Mouse (Mus musculus) intestine, embryonic 16.5 days (tissue): Measurements from ENCODE around the gene Maats1. TPM values are rescaled to one million over a fixed set of nuclear protein-coding genes. Genes with fewer than 3 reads are reported as not detected.
A peak's percentile ranks its signal among the peaks of the same experiment; 100 is the strongest.

Experiments
- ATAC-seq: fragments of 200-750 bp; cut with Nextera tagmentation; 2 replicates; pipeline ENCODE4 v1.8.0; 2017; ENCODE audit warnings: moderate TSS enrichment, moderate library complexity
- H3K27ac ChIP-seq: fragments of 300-500 bp; sonication (generic); 2 replicates; pipeline ENCODE4 v1.5.1; 2014; ENCODE audit warnings: mild to moderate bottlenecking, low read length
- H3K27me3 ChIP-seq: fragments of 300-500 bp; sonication (generic); replicated peaks from 2 replicates; pipeline ENCODE4 v1.6.1; 2014; ENCODE audit warnings: low read length, control low read depth, mixed read lengths; ENCODE audit not compliant: control insufficient read depth, insufficient read depth
- H3K36me3 ChIP-seq: fragments of 300-500 bp; sonication (generic); 2 replicates; pipeline ENCODE4 v1.6.1; 2014; ENCODE audit warnings: low read length, control low read depth; ENCODE audit not compliant: control insufficient read depth, insufficient read depth
- H3K4me1 ChIP-seq: fragments of 300-500 bp; sonication (generic); 2 replicates; pipeline ENCODE4 v1.6.1; 2014; ENCODE audit warnings: low read length, control low read depth, mixed read lengths; ENCODE audit not compliant: control insufficient read depth, insufficient read depth
- H3K4me2 ChIP-seq: fragments of 300-500 bp; sonication (generic); 2 replicates; pipeline ENCODE4 v1.6.1; 2014; ENCODE audit warnings: low read depth, low read length, control low read depth
- H3K4me3 ChIP-seq: fragments of 300-500 bp; sonication (generic); 2 replicates; pipeline ENCODE4 v1.5.1; 2014; ENCODE audit warnings: mild to moderate bottlenecking, low read length
- H3K9ac ChIP-seq: fragments of 300-500 bp; sonication (generic); 2 replicates; pipeline ENCODE4 v1.6.1; 2014; ENCODE audit warnings: low read depth, low read length
- H3K9me3 ChIP-seq: fragments of 300-500 bp; sonication (generic); 2 replicates; pipeline ENCODE4 v1.6.1; 2016; ENCODE audit warnings: low read length, control low read depth; ENCODE audit not compliant: control insufficient read depth
- WGBS: fragments of 180-500 bp; shearing (Covaris S2); extraction: QIAGEN DNeasy Blood & Tissue Kit; methylation state at CpG from one replicate; pipeline ENCODE4 v1.1.7; 2014; 5-methylcytosine and 5-hydroxymethylcytosine counted together
- polyA plus RNA-seq: library from polyadenylated mRNA; unstranded; fragments of >200 nt; fragmentation: Nextera tagmentation; extraction: Ambion mirVana; gene quantifications from 2 replicates; pipeline ENCODE4 v1.2.1, GENCODE M21; 2015

The Maats1 gene
- polyA plus RNA-seq, 1 experiment from 2014 or later, result 0.18 TPM

DNA sequence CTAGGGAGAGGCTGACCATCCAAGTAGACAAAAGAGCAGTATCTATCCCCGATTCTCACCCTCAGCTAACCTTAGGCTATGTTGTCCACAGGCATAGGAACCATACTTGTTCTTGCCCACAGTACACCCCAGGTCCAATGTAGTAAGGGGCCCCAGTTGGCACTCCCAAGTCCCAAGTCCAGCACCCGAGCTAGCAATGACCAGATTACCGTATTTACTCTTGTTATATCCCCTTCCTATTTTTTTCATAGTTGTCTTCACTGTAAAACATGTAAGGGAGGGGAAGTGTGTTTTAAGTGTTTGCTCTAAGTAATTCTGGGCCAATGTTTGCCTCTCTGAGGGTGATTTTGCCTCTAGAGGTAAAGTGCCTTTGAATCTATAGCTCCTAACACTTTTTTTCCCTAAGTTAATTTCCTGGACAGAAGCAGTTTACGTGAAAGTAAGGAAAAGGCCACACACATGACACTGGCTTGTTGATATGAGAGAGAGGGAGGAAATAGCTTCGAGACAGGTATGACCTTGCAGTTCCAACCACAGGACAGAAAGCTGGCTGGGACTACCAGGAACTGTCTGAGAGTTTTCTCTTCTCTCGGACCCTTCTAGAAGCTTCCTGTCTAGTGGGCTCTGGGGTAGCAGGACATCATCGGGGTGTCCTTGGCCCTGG is 47.1 kb downstream of the Maats1 start, which contains the start of gene Nr1i2:
Gene Nr1i2, minus strand, starts transcription at position 140 of the 664 bp plus-strand sequence.
- Histone ChIP-seq H3K9me3 (no peaks in the 10 kb centered on the region), H3K4me3 (peak within 1 kb of the TSS; percentile 55), H3K4me2 (peak within 1 kb of the TSS; percentile 53), H3K27ac (peak within 1 kb of the TSS; percentile 94), H3K27me3 (no peaks in the 10 kb centered on the region), H3K9ac (peak within 1 kb of the TSS; percentile 71), H3K36me3 (no peaks in the 10 kb centered on the region), H3K4me1 (peaks cover 3% of the 10 kb centered on the region; the same call in 1 of the 2 replicates)
- ATAC-seq, result peak; percentile 94
- WGBS, result 37% methylated on average over 7 of the region's 7 CpGs

GRCm38 (mm10) chr16:38290151-38290550 is 51.8 kb downstream of the Maats1 start:
- H3K4me2 ChIP-seq, result no peak overlapping the region
- no peaks in the 10 kb centered on the region for H3K36me3 ChIP-seq
- no peak overlapping the region for H3K27ac ChIP-seq
- H3K9me3 ChIP-seq, result no peaks in the 10 kb centered on the region
- H3K4me3 ChIP-seq, result no peak overlapping the region
- H3K4me1 ChIP-seq, result peaks cover 23% of the 10 kb centered on the region
- H3K9ac ChIP-seq, result no peak overlapping the region
- no peak for ATAC-seq
- 64% methylated on average over 2 of the region's 2 CpGs for WGBS
- no peaks in the 10 kb centered on the region for H3K27me3 ChIP-seq

DNA sequence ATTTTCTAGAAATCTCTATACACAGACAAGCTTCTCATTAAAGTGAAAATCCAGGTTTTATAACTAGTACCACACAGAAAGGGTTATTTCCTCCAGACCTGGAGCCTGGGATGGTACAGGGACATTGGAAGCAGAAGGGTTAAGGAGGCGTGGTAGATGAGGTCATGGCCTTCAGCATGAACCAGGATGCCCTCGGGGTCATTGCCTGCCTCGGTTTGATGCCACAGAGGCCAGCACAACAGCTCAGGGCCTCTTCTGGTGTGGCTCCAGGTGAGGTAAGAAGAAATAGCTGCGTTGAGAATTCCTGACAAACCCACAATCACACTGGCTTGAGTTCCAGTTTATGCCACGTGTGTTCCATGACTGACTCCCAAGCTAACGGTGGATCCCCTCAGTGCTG is 53.1 kb downstream of the Maats1 start:
- H3K9ac ChIP-seq, result no peak overlapping the region
- H3K4me2 ChIP-seq, result peak overlapping the region; percentile 17; the same call in 1 of the 2 replicates
- peaks cover 23% of the 10 kb centered on the region for H3K4me1 ChIP-seq
- no peak overlapping the region for H3K4me3 ChIP-seq
- 21% methylated on average over 6 of the region's 6 CpGs for WGBS
- H3K9me3 ChIP-seq, result no peaks in the 10 kb centered on the region
- no peaks in the 10 kb centered on the region for H3K36me3 ChIP-seq
- no peaks in the 10 kb centered on the region for H3K27me3 ChIP-seq
- ATAC-seq, result peak; percentile 43; the same call in 1 of the 2 replicates
- no peak overlapping the region for H3K27ac ChIP-seq

DNA sequence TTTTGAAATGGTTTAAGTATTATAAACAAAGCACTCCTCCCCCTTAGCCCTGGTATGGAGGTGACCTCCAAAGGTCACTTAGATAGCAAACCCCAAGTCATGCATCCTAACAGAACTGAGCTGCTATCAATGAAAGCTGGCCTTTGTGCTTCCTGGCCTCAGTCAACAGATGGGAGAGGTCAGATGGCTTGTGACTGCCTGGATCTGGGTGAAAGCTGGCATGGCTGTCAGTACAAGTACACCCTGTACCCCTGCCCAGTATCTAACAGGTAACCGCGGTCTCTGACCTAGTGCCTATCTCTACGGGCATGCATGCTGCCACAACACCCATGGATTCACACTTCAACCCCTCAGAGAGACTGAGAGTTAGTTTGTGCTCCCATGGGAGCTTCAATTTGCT is 54.2 kb downstream of the Maats1 start:
- peak overlapping the region; percentile 38; the same call in 1 of the 2 replicates for H3K27ac ChIP-seq
- H3K36me3 ChIP-seq, result no peaks in the 10 kb centered on the region
- peak; percentile 43 for ATAC-seq
- no peaks in the 10 kb centered on the region for H3K9me3 ChIP-seq
- H3K9ac ChIP-seq, result no peak overlapping the region
- no peaks in the 10 kb centered on the region for H3K27me3 ChIP-seq
- peaks cover 25% of the 10 kb centered on the region for H3K4me1 ChIP-seq
- H3K4me2 ChIP-seq, result peak overlapping the region; percentile 13; the same call in 1 of the 2 replicates
- H3K4me3 ChIP-seq, result no peak overlapping the region
- WGBS, result 75% methylated on average over 3 of the region's 3 CpGs

GRCm38 (mm10) chr16:38287357-38287756 is 54.6 kb downstream of the Maats1 start:
- H3K36me3 ChIP-seq, result no peaks in the 10 kb centered on the region
- H3K27ac ChIP-seq, result no peak overlapping the region
- H3K4me3 ChIP-seq, result no peak overlapping the region
- 42% methylated on average over 6 of the region's 6 CpGs for WGBS
- H3K9me3 ChIP-seq, result no peaks in the 10 kb centered on the region
- ATAC-seq, result no peak
- no peaks in the 10 kb centered on the region for H3K27me3 ChIP-seq
- H3K4me1 ChIP-seq, result peaks cover 26% of the 10 kb centered on the region
- no peak overlapping the region for H3K9ac ChIP-seq
- H3K4me2 ChIP-seq, result no peak overlapping the region

- Histone ChIP-seq H3K4me3 (no peak overlapping the region), H3K36me3 (no peaks in the 10 kb centered on the region), H3K27me3 (no peaks in the 10 kb centered on the region), H3K4me2 (no peak overlapping the region), H3K4me1 (peaks cover 28% of the 10 kb centered on the region), H3K27ac (0 out of 2 replicates have a peak overlapping the region, but pooled peaks have one; percentile 25), H3K9ac (no peak overlapping the region), H3K9me3 (no peaks in the 10 kb centered on the region)
- no peak for ATAC-seq
- 44% methylated on average over 4 of the region's 4 CpGs for WGBS
Observed at GRCm38 (mm10) chr16:38286541-38286940, 55.4 kb downstream of the Maats1 start.

DNA sequence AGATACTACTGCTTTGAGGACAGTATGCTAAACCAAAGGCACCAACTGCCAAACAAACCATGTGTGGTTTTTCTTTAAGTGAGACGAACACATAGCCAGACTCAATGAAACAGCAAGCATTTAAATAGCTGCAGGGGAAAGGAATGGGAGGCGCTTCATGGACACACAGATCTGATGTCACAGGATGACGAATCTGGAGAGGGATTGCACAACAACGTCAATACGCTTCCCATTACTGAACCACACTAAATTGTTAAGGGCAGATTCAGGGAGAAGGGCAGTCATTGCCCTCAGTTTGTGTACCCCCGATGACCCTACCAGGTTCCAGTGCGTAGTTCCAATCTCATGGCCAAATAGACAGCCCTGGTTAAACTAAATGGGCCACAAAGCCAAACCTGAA is 56.1 kb downstream of the Maats1 start:
- no peaks in the 10 kb centered on the region for H3K27me3 ChIP-seq
- ATAC-seq, result no peak
- H3K4me1 ChIP-seq, result peaks cover 28% of the 10 kb centered on the region
- H3K4me2 ChIP-seq, result no peak overlapping the region
- no peak overlapping the region for H3K4me3 ChIP-seq
- no peaks in the 10 kb centered on the region for H3K36me3 ChIP-seq
- no peak overlapping the region for H3K27ac ChIP-seq
- WGBS, result 80% methylated on average over 7 of the region's 7 CpGs
- no peaks in the 10 kb centered on the region for H3K9me3 ChIP-seq
- H3K9ac ChIP-seq, result no peak overlapping the region

- Histone ChIP-seq H3K4me2 (no peak overlapping the region), H3K9me3 (no peaks in the 10 kb centered on the region), H3K36me3 (no peaks in the 10 kb centered on the region), H3K4me1 (peaks cover 22% of the 10 kb centered on the region), H3K27me3 (no peaks in the 10 kb centered on the region), H3K27ac (no peak overlapping the region), H3K9ac (no peak overlapping the region), H3K4me3 (no peak overlapping the region)
- 41% methylated on average over 3 of the region's 3 CpGs for WGBS
- no peak for ATAC-seq
Observed at GRCm38 (mm10) chr16:38283300-38283699, 58.6 kb downstream of the Maats1 start.

- Histone ChIP-seq H3K27me3 (no peaks in the 10 kb centered on the region), H3K9ac (no peak overlapping the region), H3K36me3 (no peaks in the 10 kb centered on the region), H3K4me2 (no peak overlapping the region), H3K27ac (no peak overlapping the region), H3K4me3 (no peak overlapping the region), H3K9me3 (no peaks in the 10 kb centered on the region), H3K4me1 (peaks cover 16% of the 10 kb centered on the region)
- 65% methylated on average over 7 of the region's 7 CpGs for WGBS
- ATAC-seq, result peak; percentile 95
Observed at GRCm38 (mm10) chr16:38282559-38283160, 59.3 kb downstream of the Maats1 start.
